Mouse (Mus musculus): Measurements from ENCODE around the gene Pik3cg. TPM values are rescaled to one million over a fixed set of nuclear protein-coding genes. Genes with fewer than 3 reads are reported as not detected.
"Not testable (repeated sequence)": the region's sequence is repeated elsewhere in the genome, so short reads cannot be mapped to it uniquely, and the experiment has no call there.

Pik3cg gene
- 2.2 and 2.8 TPM in 2 replicates for polyA plus RNA-seq (2015; fragmentation: Nextera tagmentation; extraction: Ambion mirVana)

GRCm38 (mm10) chr12:32207948-32208891 lies at the start of gene Pik3cg:
Gene Pik3cg, minus strand, starts transcription at chr12:32208659.
- WGBS, result 59% methylated on average over 22 of the region's 22 CpGs

GRCm38 (mm10) chr12:32248483-32248882 lies 40.0 kb upstream of the Pik3cg start:
- Histone ChIP-seq H3K27me3 (no peaks in the 10 kb centered on the region), H3K9ac (no peak overlapping the region), H3K4me2 (no peak overlapping the region), H3K4me3 (replicated peaks) (no peak overlapping the region), H3K4me1 (no peaks in the 10 kb centered on the region), H3K9me3 (replicated peaks) (no peaks in the 10 kb centered on the region), H3K27ac (no peak overlapping the region), H3K36me3 (no peaks in the 10 kb centered on the region)
- WGBS, result 56% methylated on average over 2 of the region's 2 CpGs
- ATAC-seq (replicated peaks; ENCODE audit: low FRiP score), result no peak

More at GRCm38 (mm10) chr12:32207948-32208891, at the start of gene Pik3cg:
- H3K27ac ChIP-seq, result peak within 1 kb of the TSS; percentile 46
- peak within 1 kb of the TSS; percentile 43 for H3K4me2 ChIP-seq
- no peak within 1 kb of the TSS for H3K9ac ChIP-seq
- H3K4me3 ChIP-seq (replicated peaks), result peak within 1 kb of the TSS; percentile 27
- no peaks in the 10 kb centered on the region for H3K9me3 ChIP-seq (replicated peaks)
- no peaks in the 10 kb centered on the region for H3K36me3 ChIP-seq
- ATAC-seq (replicated peaks; ENCODE audit: low FRiP score), result peak; percentile 33; the same call in 1 of the 2 replicates
- H3K27me3 ChIP-seq, result no peaks in the 10 kb centered on the region
- no peaks in the 10 kb centered on the region for H3K4me1 ChIP-seq

DNA sequence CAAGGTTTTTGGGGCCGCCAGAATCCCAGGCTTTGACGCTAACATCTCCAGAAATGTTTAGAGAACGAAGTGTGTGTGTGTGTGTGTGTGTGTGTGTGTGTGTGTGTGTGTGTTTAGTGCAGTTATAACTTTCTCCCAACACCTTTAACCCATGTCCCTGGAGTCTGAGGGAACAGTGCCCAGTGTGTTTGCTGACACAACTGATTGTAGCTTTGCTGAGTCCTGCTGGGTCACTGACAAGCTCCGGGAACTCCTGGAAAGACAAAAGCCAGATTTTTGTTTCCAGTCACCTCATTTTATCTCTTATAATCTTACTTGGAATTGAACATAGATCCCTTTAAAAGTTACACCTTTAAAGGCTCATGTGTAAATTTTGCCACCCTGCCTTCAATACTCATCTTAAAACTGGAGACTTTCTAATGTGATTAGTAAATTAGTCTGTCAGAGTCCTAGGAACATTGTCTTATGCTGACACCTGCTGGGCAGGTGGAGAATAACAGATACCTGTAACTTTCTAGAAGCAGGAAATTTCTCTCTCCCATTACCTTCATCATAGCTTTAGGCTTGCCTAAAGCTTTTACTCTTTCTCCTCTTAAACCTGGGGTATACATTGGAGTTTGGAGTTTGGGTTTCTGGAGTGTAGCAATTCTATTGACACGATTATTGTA lies 37.2 kb upstream of the Pik3cg start:
- ATAC-seq (replicated peaks; ENCODE audit: low FRiP score), result no peak
- WGBS, result 72% methylated on average over 5 of the region's 5 CpGs

DNA sequence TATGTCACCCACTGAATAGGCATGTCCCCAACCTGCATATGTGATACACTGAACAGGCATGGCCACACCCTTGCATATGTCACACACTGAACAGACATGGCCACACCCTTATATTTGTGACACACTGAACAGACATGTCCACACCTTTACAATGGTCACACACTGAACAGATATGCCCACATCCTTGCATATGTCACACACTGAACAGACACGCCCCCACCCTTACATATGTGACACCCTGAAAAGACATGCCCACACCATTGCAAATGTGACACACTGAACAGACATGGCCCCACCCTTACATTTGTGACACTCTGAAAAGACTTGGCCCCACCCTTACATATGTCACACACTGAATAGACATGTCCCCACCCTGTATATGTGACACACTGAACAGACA lies 35.1 kb upstream of the Pik3cg start:
- Histone ChIP-seq H3K9ac (no peak overlapping the region), H3K4me2 (no peak overlapping the region), H3K4me1 (no peaks in the 10 kb centered on the region), H3K27ac (no peak overlapping the region), H3K36me3 (no peaks in the 10 kb centered on the region), H3K4me3 (replicated peaks) (no peak overlapping the region), H3K27me3 (no peaks in the 10 kb centered on the region), H3K9me3 (replicated peaks) (no peaks in the 10 kb centered on the region)
- WGBS, result 80% methylated on average over 1 of the region's 1 CpGs
- ATAC-seq (replicated peaks; ENCODE audit: low FRiP score), result no peak

More for the DNA sequence above, 37.2 kb upstream of the Pik3cg start:
- H3K4me1 ChIP-seq, result no peaks in the 10 kb centered on the region
- no peaks in the 10 kb centered on the region for H3K9me3 ChIP-seq (replicated peaks)
- H3K9ac ChIP-seq, result no peak overlapping the region
- H3K36me3 ChIP-seq, result no peaks in the 10 kb centered on the region
- no peaks in the 10 kb centered on the region for H3K27me3 ChIP-seq
- no peak overlapping the region for H3K4me3 ChIP-seq (replicated peaks)
- no peak overlapping the region for H3K4me2 ChIP-seq
- no peak overlapping the region for H3K27ac ChIP-seq

DNA sequence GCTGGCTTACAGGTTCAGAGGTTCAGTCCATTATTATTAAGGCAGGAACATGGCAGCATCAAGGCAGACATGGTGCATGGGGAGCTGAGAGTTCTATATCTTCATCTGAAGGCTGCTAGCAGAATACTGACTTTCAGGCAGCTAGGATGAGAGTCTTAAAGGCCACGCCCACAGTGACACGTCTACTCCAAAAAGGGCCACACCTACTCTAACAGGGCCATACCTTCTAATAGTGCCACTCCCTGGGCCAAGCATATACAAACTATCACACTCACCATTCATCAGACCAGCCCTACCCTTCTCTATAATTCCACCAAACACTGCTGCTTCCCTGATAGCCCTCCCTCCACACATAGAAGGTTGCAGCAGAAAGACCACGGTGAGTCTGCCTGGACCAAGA lies 30.7 kb upstream of the Pik3cg start:
- H3K27me3 ChIP-seq; H3K9me3 ChIP-seq (replicated peaks); H3K27ac ChIP-seq; H3K36me3 ChIP-seq; H3K4me1 ChIP-seq; H3K4me2 ChIP-seq; H3K4me3 ChIP-seq (replicated peaks); H3K9ac ChIP-seq; ATAC-seq (replicated peaks; ENCODE audit: low FRiP score): not testable (repeated sequence)
- 75% methylated on average over 3 of the region's 3 CpGs for WGBS

DNA sequence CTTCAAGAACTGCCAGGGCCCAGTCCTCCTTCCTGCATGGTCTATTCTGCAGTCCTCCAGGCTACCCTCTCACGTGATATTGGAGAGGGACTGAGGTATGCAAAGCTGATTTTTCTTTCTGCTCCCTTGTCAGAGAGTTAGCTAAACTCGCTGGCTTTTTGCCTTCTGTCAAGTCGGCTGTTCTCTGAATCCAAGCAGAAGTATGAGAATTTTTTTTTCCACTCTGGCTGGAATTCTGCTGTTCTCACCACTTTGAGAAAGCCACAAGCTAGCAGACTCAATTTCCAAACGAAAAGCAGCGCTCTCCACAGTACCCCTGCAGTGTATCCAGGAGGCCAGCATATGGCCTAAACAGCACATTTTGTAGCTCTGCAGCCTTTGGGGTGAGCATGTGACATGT lies 30.0 kb upstream of the Pik3cg start:
- Histone ChIP-seq H3K27me3 (no peaks in the 10 kb centered on the region), H3K4me3 (replicated peaks) (no peak overlapping the region), H3K4me1 (no peaks in the 10 kb centered on the region), H3K9ac (no peak overlapping the region), H3K27ac (no peak overlapping the region), H3K36me3 (no peaks in the 10 kb centered on the region), H3K9me3 (replicated peaks) (no peaks in the 10 kb centered on the region), H3K4me2 (no peak overlapping the region)
- ATAC-seq (replicated peaks; ENCODE audit: low FRiP score), result no peak
- 64% methylated on average over 5 of the region's 5 CpGs for WGBS

DNA sequence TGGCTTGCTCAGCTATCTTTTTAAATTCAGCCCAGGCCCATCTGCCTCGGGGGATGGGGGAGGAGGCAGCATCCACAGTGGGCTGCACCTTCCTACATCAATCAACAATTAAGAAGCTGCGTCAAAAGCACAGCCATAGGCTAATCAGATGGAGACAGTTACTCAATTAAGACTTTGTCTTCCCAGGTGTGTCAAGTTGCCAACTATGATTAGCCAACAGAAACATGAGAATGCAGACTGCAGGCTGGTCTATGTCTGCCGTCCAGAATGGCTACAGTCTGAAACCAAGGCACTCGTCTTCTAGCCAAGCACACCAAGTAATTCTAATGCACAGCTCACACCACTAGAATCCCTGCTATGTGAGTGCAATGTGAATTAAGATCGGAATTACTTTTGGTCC lies 29.4 kb upstream of the Pik3cg start:
- no peak for ATAC-seq (replicated peaks; ENCODE audit: low FRiP score)

DNA sequence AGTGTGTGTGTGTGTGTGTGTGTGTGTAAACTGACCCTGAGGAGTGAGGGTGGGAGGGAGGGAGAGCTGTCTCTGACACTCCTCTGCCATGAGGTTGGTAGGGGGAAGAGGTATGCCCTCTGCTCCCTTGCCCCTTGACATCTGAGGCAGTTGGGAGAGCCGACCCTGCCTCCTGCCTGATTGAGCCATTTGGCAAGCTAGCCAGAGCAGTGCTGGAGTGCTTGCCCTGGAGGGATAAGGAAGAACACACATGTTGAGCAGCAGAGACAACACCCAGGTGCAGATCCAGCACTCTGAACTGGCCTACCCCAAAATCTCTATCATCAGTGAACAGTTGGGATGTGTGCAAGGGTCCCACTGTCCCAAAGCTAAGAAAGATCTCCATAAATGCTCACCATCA lies 28.7 kb upstream of the Pik3cg start:
- Histone ChIP-seq H3K9me3 (replicated peaks) (no peaks in the 10 kb centered on the region), H3K36me3 (no peaks in the 10 kb centered on the region), H3K4me3 (replicated peaks) (no peak overlapping the region), H3K27me3 (no peaks in the 10 kb centered on the region), H3K9ac (no peak overlapping the region), H3K4me2 (no peak overlapping the region), H3K4me1 (no peaks in the 10 kb centered on the region), H3K27ac (no peak overlapping the region)
- no peak for ATAC-seq (replicated peaks; ENCODE audit: low FRiP score)
- 13% methylated on average over 1 of the region's 1 CpGs for WGBS

More for the DNA sequence above, 29.4 kb upstream of the Pik3cg start:
- H3K4me2 ChIP-seq, result no peak overlapping the region
- H3K4me1 ChIP-seq, result no peaks in the 10 kb centered on the region
- no peak overlapping the region for H3K27ac ChIP-seq
- 50% methylated on average over 5 of the region's 5 CpGs for WGBS
- H3K36me3 ChIP-seq, result no peaks in the 10 kb centered on the region
- no peaks in the 10 kb centered on the region for H3K27me3 ChIP-seq
- H3K9me3 ChIP-seq (replicated peaks), result no peaks in the 10 kb centered on the region
- H3K9ac ChIP-seq, result no peak overlapping the region
- H3K4me3 ChIP-seq (replicated peaks), result no peak overlapping the region

- Histone ChIP-seq H3K4me1 (no peaks in the 10 kb centered on the region), H3K9ac (no peak overlapping the region), H3K36me3 (no peaks in the 10 kb centered on the region), H3K27me3 (no peaks in the 10 kb centered on the region), H3K9me3 (replicated peaks) (no peaks in the 10 kb centered on the region), H3K4me3 (replicated peaks) (no peak overlapping the region), H3K4me2 (no peak overlapping the region), H3K27ac (no peak overlapping the region)
- ATAC-seq (replicated peaks; ENCODE audit: low FRiP score), result no peak
- WGBS, result 59% methylated on average over 3 of the region's 3 CpGs
These were observed 28.0 kb upstream of the Pik3cg start for GRCm38 (mm10) chr12:32236450-32236849.

DNA sequence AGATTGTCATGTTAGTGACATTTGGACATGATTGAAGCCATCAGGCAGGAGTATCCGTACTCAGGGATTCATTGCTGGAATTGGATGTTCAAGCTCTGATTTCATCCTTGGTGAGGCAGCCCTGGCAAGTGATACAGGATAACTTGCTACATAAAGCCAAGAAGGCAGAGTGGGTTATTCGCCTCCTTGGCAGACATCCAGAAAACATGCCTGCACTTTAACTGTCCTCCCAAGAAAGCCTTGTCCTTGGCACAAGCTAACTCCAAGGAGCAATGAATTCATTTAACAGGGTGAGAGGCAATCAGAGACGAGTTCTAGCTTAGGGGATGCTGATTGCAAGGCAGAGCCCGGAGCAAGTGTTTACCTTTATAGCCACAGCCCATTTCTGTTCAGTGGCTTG lies 25.4 kb upstream of the Pik3cg start:
- H3K4me1 ChIP-seq, result no peaks in the 10 kb centered on the region
- no peak overlapping the region for H3K27ac ChIP-seq
- H3K4me3 ChIP-seq (replicated peaks), result no peak overlapping the region
- no peak for ATAC-seq (replicated peaks; ENCODE audit: low FRiP score)
- no peaks in the 10 kb centered on the region for H3K36me3 ChIP-seq
- H3K4me2 ChIP-seq, result no peak overlapping the region
- H3K9ac ChIP-seq, result no peak overlapping the region
- H3K9me3 ChIP-seq (replicated peaks), result no peaks in the 10 kb centered on the region
- WGBS, result 61% methylated on average over 4 of the region's 4 CpGs
- H3K27me3 ChIP-seq, result no peaks in the 10 kb centered on the region

DNA sequence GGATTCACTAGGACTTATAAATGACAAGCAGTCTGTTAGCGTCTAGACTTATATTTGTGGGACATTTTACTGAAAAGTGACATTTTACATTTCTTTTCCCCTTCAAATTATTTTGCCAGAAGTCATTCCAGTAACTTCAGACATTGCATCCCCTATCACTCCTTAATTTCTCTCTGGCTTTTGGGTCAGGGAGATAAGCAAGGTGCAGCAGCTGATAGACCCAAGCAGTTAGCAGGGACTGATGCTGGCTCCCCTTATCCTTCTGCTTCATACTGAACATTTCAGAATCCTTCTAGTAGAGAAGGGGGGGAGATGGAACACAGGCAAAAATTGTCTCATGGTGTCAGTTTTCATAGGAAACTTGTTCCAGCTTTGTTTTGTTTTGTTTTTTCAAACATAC lies 22.9 kb upstream of the Pik3cg start:
- H3K36me3 ChIP-seq, result no peaks in the 10 kb centered on the region
- H3K27ac ChIP-seq, result no peak overlapping the region
- no peak for ATAC-seq (replicated peaks; ENCODE audit: low FRiP score)
- WGBS, result 85% methylated on average over 1 of the region's 1 CpGs
- H3K4me3 ChIP-seq (replicated peaks), result no peak overlapping the region
- no peak overlapping the region for H3K4me2 ChIP-seq
- H3K9me3 ChIP-seq (replicated peaks), result no peaks in the 10 kb centered on the region
- H3K27me3 ChIP-seq, result no peaks in the 10 kb centered on the region
- H3K9ac ChIP-seq, result no peak overlapping the region
- H3K4me1 ChIP-seq, result no peaks in the 10 kb centered on the region

DNA sequence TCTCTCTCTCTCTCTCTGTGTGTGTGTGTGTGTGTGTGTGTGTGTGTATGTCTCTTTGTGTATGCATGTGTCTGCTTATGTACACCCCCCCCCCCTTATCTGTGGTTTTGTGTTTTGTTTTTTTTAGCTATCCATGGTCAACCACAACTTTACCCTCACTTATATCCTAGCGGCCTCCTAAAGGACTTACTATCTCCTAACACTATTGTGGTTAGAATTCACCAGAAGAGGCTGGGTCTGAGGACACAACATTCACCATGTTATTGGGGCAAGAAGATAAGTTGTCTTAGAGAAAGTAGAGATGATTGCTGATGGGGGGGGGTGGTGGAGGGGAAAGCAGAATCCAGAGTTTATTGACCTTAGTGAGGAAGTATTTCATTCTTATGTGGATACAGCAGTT lies 15.2 kb upstream of the Pik3cg start:
- no peaks in the 10 kb centered on the region for H3K4me1 ChIP-seq
- H3K4me3 ChIP-seq (replicated peaks), result no peak overlapping the region
- no peak overlapping the region for H3K9ac ChIP-seq
- H3K9me3 ChIP-seq (replicated peaks), result no peaks in the 10 kb centered on the region
- H3K4me2 ChIP-seq, result no peak overlapping the region
- no peak overlapping the region for H3K27ac ChIP-seq
- no peaks in the 10 kb centered on the region for H3K36me3 ChIP-seq
- ATAC-seq (replicated peaks; ENCODE audit: low FRiP score), result no peak
- whole genome bisulfite sequencing, result 89% methylated on average over 1 of the region's 1 CpGs
- H3K27me3 ChIP-seq, result no peaks in the 10 kb centered on the region

All from kidney, embryonic 15.5 days (tissue).